Mouse (Mus musculus) cerebellum, adult 2 months (tissue): Measurements from ENCODE around the gene Prkar2b. TPM values are rescaled to one million over a fixed set of nuclear protein-coding genes. Genes with fewer than 3 reads are reported as not detected.

ENCODE experiments used
- DNase-seq, 2 experiments: peaks; one replicate each; pipeline ENCODE4 v3.0.0; 2021
- H3K27ac ChIP-seq: fragments of 200-500 bp; 2 replicates; pipeline ENCODE4 v1.5.1; 2012; ENCODE audit warnings: low read length, control low read depth, inconsistent platforms; ENCODE audit not compliant: insufficient read depth
- H3K27me3 ChIP-seq: fragments of 200-500 bp; 2 replicates; pipeline ENCODE4 v1.6.1; 2012; ENCODE audit warnings: inconsistent platforms, mild to moderate bottlenecking, low read length, moderate library complexity; ENCODE audit not compliant: control insufficient read depth, insufficient read depth
- H3K4me1 ChIP-seq: fragments of 200-500 bp; 2 replicates; pipeline ENCODE4 v1.6.1; 2011; ENCODE audit warnings: low read length; ENCODE audit not compliant: control insufficient read depth, insufficient read depth
- H3K4me3 ChIP-seq: fragments of 200-500 bp; replicated peaks from 2 replicates; pipeline ENCODE3; 2011; ENCODE audit warnings: mild to moderate bottlenecking, low read depth, low read length, control low read depth; ENCODE audit not compliant: insufficient read depth
- CTCF ChIP-seq: fragments of 200-500 bp; IDR thresholded peaks from 2 replicates; pipeline ENCODE4 v1.5.1; 2011; ENCODE audit warnings: low read depth, mild to moderate bottlenecking, control low read depth, low read length, moderate library complexity, borderline replicate concordance; ENCODE audit not compliant: insufficient read depth
- POLR2A ChIP-seq: fragments of 200-500 bp; IDR thresholded peaks from 2 replicates; pipeline ENCODE4 v1.6.1; 2011; ENCODE audit warnings: low read length, control low read depth, borderline replicate concordance; ENCODE audit not compliant: insufficient read depth
- WGBS: fragments of 180-500 bp; shearing (Covaris S2); methylation state at CpG from one replicate; pipeline ENCODE4 v1.1.7; 2018; 5-methylcytosine and 5-hydroxymethylcytosine counted together
- polyA plus RNA-seq: library from polyadenylated mRNA; depleted of rRNA; stranded (reverse); fragments of >200 nt; gene quantifications from 2 replicates; pipeline ENCODE4 v1.2.3, GENCODE M21; 2012

The Prkar2b gene
- polyA plus RNA-seq, 1 experiment, result 11.9 TPM

DNA sequence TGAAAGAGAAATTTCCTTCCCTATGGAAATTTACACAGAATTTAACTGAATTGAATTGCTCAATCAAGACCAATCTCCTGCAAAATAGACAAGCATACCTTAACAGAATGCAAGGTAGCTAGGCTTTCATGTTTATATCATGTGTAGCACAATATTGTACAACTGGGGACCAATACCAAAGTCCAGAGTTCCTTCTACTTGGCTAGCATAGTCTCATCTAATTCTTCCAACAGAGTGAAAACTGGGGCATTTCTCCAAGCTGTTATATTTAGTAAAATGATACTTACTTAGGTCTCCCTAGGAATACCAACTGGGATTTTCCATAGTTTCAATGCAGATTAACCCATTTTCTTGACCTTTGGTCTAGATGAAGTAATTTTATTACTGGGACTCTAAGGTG lies 122.1 kb downstream of the Prkar2b start:
- TF ChIP-seq POLR2A (no peak), CTCF (no peak)
- H3K4me1 ChIP-seq, result 0 out of 2 replicates have a peak, but pooled peaks cover 2% of the 10 kb centered on the region
- DNase-seq, result no peak
- no peak overlapping the region for H3K4me3 ChIP-seq
- H3K27ac ChIP-seq, result no peak overlapping the region
- no peaks in the 10 kb centered on the region for H3K27me3 ChIP-seq

DNA sequence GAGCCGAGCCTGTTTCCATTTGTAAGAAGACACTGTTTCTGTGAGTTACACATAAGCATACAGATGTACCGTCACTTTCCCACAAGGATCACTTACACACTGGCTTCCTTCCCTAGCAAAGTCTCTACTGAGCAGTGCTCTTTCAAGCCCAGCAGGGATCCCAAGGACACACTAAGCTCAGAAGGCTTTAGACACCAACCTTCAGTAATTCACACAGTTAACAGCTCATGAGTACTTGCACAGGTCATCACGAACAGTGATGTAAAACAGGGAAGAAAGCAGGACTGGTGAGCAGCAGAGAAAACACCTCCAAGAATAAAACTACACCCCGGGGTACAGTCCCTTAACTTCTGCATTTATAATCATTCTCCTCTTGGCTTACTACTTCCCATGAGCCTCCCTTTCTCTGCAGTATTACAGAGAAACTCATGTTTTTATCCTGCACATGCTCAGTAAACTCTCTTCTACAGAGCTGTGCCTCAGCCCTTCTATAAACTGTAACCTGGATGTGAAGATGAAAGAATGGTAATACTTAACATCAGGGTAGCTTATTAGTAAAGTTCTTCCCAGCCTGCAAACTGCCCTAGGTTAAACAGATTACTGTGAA lies 122.6 kb downstream of the Prkar2b start:
- DNase-seq, result no peak
- H3K4me3 ChIP-seq, result no peak overlapping the region
- H3K4me1 ChIP-seq, result no peaks in the 10 kb centered on the region
- no peak overlapping the region for H3K27ac ChIP-seq
- no peaks in the 10 kb centered on the region for H3K27me3 ChIP-seq
- WGBS, result 92% methylated on average over 4 of the region's 4 CpGs
- TF ChIP-seq CTCF, result no peak
- no peak for TF ChIP-seq POLR2A

DNA sequence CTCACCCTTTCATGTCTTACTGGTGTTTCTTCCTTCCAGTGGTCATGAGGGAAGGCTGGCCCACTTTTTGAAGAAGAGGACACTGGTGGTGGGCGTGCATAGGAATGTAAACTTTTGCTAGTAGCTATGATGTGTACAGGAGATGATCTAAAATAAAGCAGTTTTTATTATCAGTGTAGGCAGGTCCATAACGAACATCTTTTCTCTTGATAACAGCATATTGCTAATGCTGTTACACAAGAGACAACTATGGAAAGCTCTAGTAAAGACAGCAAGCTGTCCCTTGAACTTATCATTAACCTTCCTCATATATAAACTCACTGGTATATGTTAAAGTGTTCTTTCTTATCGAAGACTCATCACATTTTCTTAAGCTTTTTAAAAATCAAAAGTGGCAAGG lies 123.5 kb downstream of the Prkar2b start:
- H3K4me3 ChIP-seq, result no peak overlapping the region
- TF ChIP-seq CTCF (no peak), POLR2A (no peak)
- no peak overlapping the region for H3K27ac ChIP-seq
- WGBS, result 90% methylated on average over 3 of the region's 3 CpGs
- DNase-seq, result no peak
- H3K4me1 ChIP-seq, result no peaks in the 10 kb centered on the region
- no peaks in the 10 kb centered on the region for H3K27me3 ChIP-seq

DNA sequence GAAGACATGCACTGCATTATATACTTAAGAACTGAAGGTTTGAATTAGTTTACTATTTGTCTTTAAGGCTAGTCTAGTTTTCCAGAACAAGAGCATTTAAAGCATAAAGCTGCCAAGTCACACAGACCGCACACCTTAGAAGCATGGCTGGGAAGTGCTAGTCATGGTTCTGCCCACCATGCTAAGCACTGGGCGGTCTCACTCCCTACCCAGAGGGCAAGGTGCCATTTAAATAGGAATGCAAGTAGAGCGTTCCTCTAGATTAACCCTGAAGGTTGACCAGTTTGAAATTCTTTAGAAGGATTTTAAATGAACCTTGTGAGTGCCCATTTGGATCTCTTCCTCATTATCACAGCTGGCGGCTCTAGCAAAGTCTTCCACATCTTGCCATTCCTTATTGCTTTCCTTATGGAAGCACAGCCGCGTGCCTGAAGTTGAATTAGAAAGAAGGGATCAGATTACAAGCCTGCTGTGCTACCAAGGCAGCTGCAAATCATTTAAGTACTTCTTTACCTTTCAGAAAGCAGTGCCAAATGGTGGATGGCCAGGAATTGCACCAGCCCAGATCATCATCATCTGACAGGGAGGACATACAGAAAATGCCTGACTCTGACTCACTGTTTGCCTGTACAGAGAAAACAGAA lies 124.3 kb downstream of the Prkar2b start:
- no peak for DNase-seq
- Histone ChIP-seq H3K27ac (no peak overlapping the region), H3K4me3 (no peak overlapping the region), H3K4me1 (no peaks in the 10 kb centered on the region), H3K27me3 (no peaks in the 10 kb centered on the region)
- 51% methylated on average over 6 of the region's 6 CpGs for WGBS
- TF ChIP-seq POLR2A, result no peak
- TF ChIP-seq CTCF, result no peak

DNA sequence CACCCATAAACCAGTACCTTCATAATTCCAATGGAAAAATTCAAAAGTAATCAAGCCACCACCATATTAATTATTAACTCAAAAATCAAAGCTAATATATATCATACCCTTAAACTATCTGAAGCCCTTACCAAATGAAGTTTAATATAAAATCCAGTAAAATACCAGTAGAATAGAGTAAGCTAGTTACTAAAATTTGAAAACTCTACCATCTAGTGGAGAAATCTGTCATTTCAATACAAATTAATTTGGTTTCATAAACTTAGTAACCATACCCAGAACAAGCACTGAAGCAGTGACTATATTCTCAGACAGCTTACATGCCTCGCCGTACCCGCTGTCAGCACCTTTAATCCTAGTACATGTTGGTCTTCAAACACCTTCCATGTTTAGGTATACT lies 129.3 kb downstream of the Prkar2b start:
- 96% methylated on average over 3 of the region's 3 CpGs for WGBS

DNA sequence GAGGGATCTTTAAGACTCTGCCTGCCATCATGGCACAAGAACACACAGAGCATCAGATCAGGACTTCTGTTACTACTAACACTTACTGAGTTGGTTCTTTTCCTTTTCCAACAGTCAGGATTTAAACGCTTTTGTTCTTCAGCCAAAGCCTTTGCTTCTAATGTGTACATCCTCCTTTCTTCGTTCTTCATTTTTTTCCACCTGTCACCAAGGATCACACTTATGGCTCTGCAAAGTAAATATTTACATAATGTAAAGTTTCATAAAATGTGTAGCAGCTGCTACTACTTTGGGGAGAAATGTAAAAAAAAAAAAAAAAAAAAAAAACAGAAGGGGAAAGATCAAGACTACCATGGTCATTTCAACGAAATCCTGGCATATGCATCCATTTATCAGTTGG lies 132.6 kb downstream of the Prkar2b start:
- no peaks in the 10 kb centered on the region for H3K27me3 ChIP-seq
- no peak overlapping the region for H3K27ac ChIP-seq
- 61% methylated on average over 3 of the region's 3 CpGs for WGBS
- DNase-seq, result no peak
- H3K4me3 ChIP-seq, result no peak overlapping the region
- TF ChIP-seq POLR2A (no peak), CTCF (no peak)
- peaks cover 18% of the 10 kb centered on the region for H3K4me1 ChIP-seq

More for the DNA sequence above, 129.3 kb downstream of the Prkar2b start:
- peaks cover 5% of the 10 kb centered on the region; the same call in 1 of the 2 replicates for H3K4me1 ChIP-seq
- no peak for DNase-seq
- H3K4me3 ChIP-seq, result no peak overlapping the region
- no peak overlapping the region for H3K27ac ChIP-seq
- no peak for TF ChIP-seq POLR2A
- TF ChIP-seq CTCF, result peak; percentile 1; the same call in 1 of the 2 replicates
- H3K27me3 ChIP-seq, result no peaks in the 10 kb centered on the region

DNA sequence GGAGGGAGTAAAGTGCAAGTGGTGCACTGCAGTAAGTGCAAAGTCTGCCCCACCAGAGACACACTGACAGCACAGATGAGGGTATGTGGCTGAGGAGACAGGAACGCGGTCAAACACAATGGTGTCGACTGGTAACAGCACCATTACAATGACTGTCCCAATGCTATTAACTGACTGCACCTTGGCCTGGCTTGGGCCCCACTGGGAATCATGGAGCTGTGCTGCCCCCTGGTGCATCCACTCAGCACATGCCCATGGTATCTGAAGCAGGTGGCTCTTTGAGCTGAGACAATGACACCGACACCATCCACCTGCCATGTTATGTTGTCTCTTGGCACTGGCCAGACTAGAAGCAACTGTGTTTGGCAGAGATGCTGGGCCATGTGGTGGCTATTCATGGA lies 134.4 kb downstream of the Prkar2b start:
- Histone ChIP-seq H3K4me1 (peaks cover 18% of the 10 kb centered on the region), H3K27me3 (no peaks in the 10 kb centered on the region), H3K27ac (peak overlapping the region; percentile 57), H3K4me3 (no peak overlapping the region)
- peak; percentile 98 for DNase-seq
- TF ChIP-seq POLR2A (no peak), CTCF (peak; percentile 99)
- 0% methylated on average over 4 of the region's 4 CpGs for WGBS

DNA sequence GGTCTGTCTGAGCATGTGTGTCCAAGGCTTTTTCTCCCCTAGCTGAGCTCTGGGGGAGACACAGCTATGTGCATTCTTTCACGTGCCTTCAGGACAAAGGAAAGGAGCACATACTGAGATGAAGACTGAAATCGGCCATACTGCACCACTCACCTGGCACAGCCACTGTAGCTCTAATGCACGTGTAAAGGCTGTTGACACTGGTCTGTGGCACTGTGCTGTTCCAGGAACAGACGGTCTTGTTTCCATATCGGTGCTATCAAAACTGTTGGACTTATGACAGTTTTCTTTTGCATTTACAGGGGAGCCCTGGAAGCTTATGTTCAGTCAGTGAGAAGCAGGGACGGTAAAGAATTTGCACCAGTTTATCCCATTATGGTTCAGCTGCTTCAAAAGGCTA lies 135.8 kb downstream of the Prkar2b start:
- Histone ChIP-seq H3K27ac (0 out of 2 replicates have a peak overlapping the region, but pooled peaks have one; percentile 11), H3K4me1 (peaks cover 18% of the 10 kb centered on the region), H3K27me3 (no peaks in the 10 kb centered on the region), H3K4me3 (no peak overlapping the region)
- DNase-seq, result peak in 1 of 2 experiments; percentile 45
- TF ChIP-seq POLR2A (no peak), CTCF (no peak)
- WGBS, result 17% methylated on average over 6 of the region's 6 CpGs
